Mouse (Mus musculus) adrenal gland, adult (tissue): ENCODE measurements around the gene Asb3.
"Not testable (repeated sequence)": the region's sequence is repeated elsewhere in the genome, so short reads cannot be mapped to it uniquely, and the experiment has no call there.

ENCODE experiments used
- DNase-seq, 2 experiments: peaks; one replicate each; pipeline ENCODE4 v3.0.0; 2022 to 2023; ENCODE audit warnings: low spot score in 1 of 2; ENCODE audit not compliant: inconsistent age in 2 of 2

The Asb3 gene

DNA sequence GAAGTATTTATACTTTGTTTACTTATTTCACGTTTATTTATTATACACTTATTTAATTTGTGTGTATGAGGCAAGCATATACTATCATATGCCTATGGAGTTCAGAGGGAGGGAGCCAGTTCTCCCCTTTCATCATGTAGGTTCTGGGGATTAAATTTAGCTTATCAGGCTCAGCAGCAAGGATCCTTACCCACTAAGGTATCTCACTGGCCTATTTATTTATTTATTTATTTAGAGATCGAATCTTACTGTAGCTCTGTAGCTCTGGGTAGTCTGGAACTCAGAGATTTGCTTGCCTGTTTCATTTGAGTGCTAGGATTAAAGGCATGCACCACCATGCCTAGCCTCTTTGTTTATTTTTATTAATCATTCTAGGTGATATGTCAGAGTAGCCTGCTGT lies 113.5 kb downstream of the Asb3 start:
- no peak for DNase-seq

DNA sequence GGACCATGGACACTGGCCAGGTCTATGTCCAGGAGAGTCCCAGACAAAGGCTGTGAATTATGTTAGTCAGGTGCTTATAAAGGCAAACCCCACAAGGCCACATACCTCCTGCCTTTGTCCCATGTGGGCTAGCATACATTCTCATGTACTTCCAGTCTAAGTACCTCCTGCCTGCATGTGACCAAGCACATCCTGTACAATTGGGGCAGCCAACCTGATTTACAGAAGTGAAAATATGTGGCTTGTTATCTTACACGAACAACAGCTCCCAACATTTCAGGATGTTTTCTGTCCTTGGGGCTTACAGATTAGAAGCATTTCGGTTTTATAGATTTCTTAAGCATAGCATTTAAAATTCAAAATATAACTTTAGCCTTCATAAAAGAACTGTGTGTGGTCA lies 114.8 kb downstream of the Asb3 start:
- no peak for DNase-seq

DNA sequence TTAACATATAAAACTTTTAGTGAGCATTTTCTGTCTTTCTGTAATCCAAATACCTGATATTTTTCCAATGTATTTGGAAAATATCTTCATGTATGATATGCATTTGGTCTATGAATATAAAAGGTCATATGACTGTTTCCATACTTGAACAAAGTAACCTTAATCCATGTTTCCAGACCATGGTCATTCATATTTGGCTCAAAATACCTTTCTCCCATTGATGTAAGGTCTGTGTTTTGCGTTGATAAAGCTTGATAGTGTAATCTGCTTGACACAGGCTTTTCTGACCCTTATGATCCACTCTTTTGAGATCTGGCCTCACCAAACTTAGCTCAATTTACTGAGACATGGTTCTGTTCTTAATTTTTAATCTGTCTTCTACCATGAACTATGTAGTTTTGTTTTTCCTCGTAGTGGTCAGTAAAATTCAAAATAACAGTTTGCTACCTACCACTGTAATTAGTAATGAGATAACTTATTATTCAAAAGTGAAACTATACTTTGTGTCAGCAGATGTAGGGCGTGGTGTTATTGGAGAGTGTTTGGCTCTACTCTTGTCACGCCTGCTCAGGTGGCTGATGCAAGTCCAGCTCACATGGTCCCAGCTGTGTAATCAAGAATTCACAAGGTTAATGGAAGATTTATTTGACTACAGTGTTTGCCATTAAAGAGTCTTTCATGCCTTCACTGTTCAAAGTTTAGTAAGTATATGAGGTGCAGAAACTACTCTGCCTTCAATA lies 116.1 kb downstream of the Asb3 start:
- DNase-seq: no peak

DNA sequence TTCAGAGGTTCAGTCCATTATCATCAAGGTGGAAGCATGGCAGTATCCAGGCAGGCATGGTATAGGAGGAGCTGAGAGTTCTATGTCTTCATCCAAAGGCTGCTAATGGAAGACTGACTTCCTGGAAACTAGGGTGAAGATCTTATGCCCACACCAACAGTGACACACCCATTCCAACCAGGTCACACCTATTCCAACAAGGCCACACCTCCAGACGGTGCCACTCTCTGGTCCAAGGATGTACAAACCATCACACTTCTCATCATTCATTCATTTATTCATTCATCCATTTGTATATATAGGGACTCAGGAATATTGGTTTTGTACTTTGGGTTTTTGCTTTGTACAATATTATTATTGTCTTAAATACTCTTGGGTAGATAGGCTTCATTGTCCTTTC lies 124.5 kb downstream of the Asb3 start:
- DNase-seq: not testable (repeated sequence)

DNA sequence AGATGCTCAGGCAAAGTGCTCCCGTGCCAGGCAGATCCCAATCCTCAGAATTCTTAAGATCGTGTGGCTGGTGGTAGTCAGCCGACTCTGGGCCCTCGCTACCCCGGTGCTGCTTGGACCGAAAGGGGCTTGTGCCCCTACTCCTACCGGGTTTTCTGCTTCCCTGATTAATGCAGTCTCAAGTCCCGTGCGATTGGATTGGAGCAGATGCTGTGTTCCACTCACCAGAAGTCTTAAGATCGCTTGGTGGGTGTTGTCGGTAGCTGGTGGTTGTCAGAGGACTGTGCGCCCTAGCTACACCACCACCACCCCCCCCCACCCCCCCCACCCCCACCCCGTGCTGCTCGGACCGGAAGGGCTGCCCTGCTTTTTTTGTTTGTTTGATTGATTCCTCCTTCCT lies 132.2 kb downstream of the Asb3 start:
- not testable (repeated sequence) for DNase-seq

DNA sequence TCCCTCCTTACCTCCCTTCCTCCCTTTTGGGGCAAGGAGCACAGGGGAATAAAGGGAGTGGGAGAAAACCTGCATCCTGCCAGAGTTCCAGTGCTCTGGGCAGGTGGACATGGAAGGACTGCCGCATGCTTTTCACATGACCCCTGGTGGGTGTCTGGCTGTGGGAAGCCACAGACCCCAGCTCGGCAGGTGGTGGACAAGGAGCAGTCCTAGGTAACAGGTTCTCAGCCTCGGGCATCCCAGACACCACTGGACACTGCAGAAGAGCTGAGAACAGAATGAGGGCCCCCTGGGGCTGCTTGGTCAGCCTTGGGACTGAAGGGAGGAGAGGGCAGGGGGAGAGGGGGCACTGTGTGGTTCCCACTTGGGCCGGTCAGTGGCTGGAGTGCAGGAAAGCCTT lies 149.7 kb downstream of the Asb3 start:
- no peak for DNase-seq

DNA sequence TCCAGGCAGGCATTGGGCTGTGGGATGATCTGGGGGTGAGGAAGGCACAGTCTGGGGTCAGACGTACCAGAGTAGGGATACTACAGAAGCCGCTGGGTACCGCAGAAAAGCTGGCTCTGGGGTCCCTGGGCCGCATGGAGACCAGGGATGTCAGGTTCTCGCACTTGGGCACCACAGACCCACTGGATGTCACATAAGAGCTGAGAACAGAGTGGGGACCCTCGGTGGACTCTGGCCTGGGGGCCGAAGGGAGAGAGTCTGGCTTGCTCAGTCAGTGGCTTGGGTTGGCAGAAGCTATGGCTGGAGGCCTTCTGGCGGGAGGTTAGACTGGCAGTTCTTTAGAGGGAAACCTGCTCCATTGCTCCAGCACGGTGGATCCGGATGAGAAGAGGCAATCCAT lies 204.8 kb downstream of the Asb3 start:
- no peak for DNase-seq

DNA sequence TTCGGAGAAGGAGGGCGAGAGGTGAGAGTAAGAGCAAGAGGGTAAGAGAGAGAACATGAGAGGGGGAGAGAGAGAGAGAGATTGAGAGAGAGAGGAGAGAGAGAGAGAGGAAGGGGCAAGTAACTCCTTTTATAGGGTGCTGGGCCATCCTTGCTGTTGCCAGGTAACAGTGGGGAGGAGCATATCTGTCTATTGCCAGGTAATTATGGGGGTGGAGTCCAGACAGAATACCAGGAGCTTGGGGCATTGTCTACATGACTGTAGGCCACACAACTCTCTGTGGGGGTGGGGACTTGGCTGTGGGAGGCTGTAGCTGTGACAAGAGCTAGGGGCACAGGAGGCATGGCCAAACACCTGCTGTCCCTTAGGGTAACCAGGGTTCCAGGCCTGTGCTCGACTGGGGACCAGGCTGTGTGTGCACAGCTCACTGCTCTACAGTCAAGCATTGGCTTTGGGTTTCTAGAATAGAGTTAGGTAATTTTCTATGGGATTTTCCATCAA lies 205.3 kb downstream of the Asb3 start:
- no peak for DNase-seq

DNA sequence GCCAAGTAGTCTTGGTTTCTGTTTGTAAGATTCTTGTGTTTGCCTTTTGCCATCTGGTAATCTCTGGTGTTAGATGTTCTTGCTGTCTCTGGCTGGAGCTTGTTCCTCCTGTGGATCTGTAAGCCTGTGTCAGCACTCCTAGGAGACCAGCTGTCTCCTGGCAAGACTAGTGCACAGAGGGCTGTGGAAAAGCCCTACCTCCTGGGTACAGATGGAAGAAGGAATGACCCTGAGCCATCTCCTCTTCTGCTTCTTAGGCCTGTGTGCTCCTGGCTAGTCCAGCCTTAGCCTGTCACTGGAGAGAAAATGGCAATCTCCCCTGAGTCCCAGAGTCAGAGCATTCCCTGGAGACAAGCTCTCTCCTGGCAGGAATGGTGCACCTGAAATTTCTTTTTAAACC lies 214.3 kb downstream of the Asb3 start:
- not testable (repeated sequence) for DNase-seq

DNA sequence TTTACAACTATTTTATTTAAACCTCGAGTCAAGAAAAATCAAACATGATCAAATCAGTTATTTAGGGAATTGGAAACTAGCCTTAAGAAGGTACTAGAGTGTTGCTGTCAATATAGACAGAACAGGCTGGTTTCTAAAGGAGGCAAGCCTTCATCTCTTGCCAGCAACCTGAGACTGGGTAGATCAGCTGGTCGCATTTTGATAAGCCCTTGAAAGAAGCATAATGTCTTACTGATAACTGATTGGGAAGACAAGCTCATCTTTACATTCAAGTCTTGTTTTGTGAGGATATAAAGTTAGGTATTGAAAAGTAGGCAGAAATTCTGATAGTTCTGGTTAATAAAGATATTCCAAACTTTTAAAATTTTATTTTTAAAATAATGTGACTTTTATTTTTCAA lies 217.0 kb downstream of the Asb3 start:
- DNase-seq: no peak

DNA sequence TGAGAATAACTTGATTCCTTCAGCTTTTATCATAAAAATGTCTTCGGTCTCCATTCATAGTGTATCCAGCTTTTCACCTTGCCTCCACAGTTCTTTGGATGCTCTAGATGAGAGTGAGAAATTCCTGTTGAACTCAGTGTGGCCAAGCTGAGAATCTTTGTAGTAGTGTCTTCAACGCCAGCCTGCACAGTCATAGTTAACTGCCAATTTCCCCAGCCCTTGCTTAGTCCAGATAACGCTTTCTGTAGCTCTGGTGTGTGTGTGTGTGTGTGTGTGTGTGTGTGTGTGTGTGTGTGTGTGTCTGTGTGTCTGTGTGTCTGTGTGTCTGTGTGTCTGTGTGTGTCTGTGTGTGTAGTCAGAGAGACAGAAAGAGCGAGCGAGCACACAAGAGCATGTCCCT lies 220.1 kb downstream of the Asb3 start:
- no peak for DNase-seq

DNA sequence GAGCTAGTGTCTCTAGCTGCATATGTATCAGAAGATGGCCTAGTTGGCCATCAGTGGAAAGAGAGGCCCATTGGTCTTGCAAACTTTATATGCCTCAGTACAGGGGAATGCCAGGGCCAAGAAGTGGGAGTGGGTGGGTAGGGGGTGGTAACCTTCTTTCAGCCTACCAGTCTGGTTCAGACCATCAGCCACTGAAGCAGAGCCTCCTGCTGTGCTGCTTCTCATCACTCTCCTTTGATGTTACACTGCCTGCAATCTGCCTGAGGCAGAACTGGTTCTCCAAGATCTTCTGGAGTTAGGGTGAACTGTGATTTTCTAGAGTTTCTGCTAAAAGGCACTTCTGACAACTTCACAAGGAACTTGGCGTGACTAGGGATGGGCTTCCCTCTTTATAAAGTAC lies 241.7 kb downstream of the Asb3 start:
- DNase-seq: not testable (repeated sequence)

DNA sequence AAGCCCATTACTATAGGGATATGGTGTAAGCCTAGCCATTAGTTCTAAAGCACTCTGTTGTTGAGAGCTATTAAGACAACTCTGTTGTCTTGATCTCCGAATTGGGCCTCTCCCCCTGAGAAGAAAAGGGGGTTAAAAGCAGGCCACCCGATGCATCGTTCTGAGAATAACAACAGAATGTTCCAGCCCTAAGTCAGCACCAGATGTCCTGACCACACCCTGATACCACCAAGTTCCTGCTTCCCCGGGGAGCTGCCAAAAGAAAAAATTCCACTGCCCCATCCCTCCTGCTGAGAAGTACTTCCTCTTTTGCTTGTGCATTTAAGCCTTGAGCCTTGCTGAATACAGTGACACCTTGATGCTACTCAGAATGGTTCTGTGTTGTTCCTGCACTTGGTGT lies 248.5 kb downstream of the Asb3 start:
- DNase-seq: not testable (repeated sequence)

DNA sequence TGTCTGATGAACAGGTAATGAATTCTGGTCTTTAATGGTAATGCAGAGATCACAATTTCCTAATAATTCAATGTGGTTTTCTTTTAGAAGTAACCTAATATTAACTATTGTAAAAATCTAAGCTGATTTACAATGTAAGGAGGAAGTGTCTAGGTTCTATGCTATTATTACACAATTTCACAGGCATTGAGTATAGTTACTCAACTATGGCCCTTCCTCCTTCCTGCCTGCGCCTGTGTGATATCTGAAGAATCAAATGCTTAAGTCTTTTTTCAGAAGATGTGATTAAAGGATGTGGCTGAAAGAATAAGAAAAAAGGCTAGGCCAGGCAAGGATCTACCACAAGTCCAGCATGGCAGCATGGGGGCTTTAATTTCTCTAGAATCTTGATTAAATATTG lies 249.6 kb downstream of the Asb3 start:
- DNase-seq: not testable (repeated sequence)

DNA sequence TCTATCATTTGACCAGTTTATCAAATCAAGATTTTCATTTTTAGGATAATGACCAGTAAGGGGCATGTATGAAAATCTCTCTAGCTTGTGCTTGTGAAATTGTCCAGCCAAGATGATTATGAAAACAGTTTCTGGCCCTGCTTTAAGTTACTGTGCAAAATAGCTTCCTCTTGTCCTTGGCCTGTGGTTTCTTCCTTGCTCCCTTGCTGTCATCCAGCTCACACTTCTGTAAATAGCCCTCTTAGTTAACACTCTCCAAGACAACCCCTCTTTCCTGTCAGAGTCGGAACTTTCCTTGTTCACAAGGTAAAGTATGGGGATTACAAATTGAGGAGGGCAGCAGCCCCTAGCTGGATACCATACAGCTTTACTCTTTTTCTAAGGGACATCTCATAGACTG lies 253.2 kb downstream of the Asb3 start:
- not testable (repeated sequence) for DNase-seq
